Mouse (Mus musculus): Measurements from ENCODE around the gene Stx19. TPM values are rescaled to one million over a fixed set of nuclear protein-coding genes. Genes with fewer than 3 reads are reported as not detected.
A peak's percentile ranks its signal among the peaks of the same experiment; 100 is the strongest.

Gene Stx19
- 3.0 and 3.5 TPM in 2 replicates for polyA plus RNA-seq (2015; fragmentation: Nextera tagmentation; extraction: Ambion mirVana)

- Histone ChIP-seq H3K9me3 (no peaks in the 10 kb centered on the region), H3K4me2 (no peak within 1 kb of the TSS), H3K27ac (peak within 1 kb of the TSS; percentile 79), H3K4me1 (0 out of 2 replicates have a peak, but pooled peaks cover 8% of the 10 kb centered on the region), H3K36me3 (no peaks in the 10 kb centered on the region), H3K4me3 (0 out of 2 replicates have a peak within 1 kb of the TSS, but pooled peaks have one; percentile 7), H3K27me3 (no peaks in the 10 kb centered on the region), H3K9ac (no peak within 1 kb of the TSS)
- ATAC-seq (ENCODE audit: borderline replicate concordance, extremely low read depth, low FRiP score, low TSS enrichment), result peak; percentile 87; the same call in 1 of the 2 replicates
- WGBS, result 40% methylated on average over 5 of the region's 5 CpGs
Observed at GRCm38 (mm10) chr16:62814491-62814890, at the start of gene Stx19. Gene Stx19 (plus strand): TSS chr16:62814676.

DNA sequence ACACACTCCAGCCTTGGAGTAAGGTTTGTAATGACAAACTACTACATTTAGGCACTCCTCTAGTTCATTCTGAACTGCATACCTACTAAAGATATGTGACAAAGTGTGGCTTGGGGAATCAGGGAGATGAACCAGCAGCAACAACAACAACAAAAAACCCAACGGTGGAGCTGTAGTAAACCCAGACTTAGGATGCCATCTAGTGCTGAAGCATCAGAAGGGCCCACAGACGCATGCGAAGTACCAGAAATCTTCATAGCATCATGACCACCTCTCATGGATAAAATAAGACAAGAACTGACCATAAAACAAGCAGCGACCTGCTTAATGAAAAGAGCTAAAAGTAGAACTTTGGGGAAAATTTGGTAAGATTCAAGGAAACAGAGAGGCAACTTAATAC lies 41.0 kb upstream of the Stx19 start:
- H3K4me2 ChIP-seq, result no peak overlapping the region
- 85% methylated on average over 4 of the region's 4 CpGs for WGBS
- no peaks in the 10 kb centered on the region for H3K4me1 ChIP-seq
- H3K9ac ChIP-seq, result no peak overlapping the region
- H3K27ac ChIP-seq, result no peak overlapping the region
- ATAC-seq (ENCODE audit: borderline replicate concordance, extremely low read depth, low FRiP score, low TSS enrichment), result no peak
- H3K4me3 ChIP-seq, result no peak overlapping the region
- H3K9me3 ChIP-seq, result no peaks in the 10 kb centered on the region
- H3K36me3 ChIP-seq, result 0 out of 2 replicates have a peak, but pooled peaks cover 3% of the 10 kb centered on the region
- no peaks in the 10 kb centered on the region for H3K27me3 ChIP-seq

GRCm38 (mm10) chr16:62776034-62776433 lies 38.4 kb upstream of the Stx19 start:
- WGBS, result 78% methylated on average over 11 of the region's 11 CpGs
- Histone ChIP-seq H3K27me3 (no peaks in the 10 kb centered on the region), H3K9ac (no peak overlapping the region), H3K4me3 (no peak overlapping the region), H3K9me3 (no peaks in the 10 kb centered on the region), H3K4me1 (no peaks in the 10 kb centered on the region), H3K36me3 (no peaks in the 10 kb centered on the region), H3K4me2 (no peak overlapping the region), H3K27ac (no peak overlapping the region)
- ATAC-seq (ENCODE audit: borderline replicate concordance, extremely low read depth, low FRiP score, low TSS enrichment), result no peak

GRCm38 (mm10) chr16:62778282-62778681 lies 36.2 kb upstream of the Stx19 start:
- H3K27me3 ChIP-seq, result no peaks in the 10 kb centered on the region
- no peaks in the 10 kb centered on the region for H3K4me1 ChIP-seq
- H3K36me3 ChIP-seq, result no peaks in the 10 kb centered on the region; the same call in 1 of the 2 replicates
- no peak overlapping the region for H3K4me3 ChIP-seq
- WGBS, result 77% methylated on average over 10 of the region's 10 CpGs
- H3K27ac ChIP-seq, result no peak overlapping the region
- no peak for ATAC-seq (ENCODE audit: borderline replicate concordance, extremely low read depth, low FRiP score, low TSS enrichment)
- no peak overlapping the region for H3K4me2 ChIP-seq
- H3K9me3 ChIP-seq, result no peaks in the 10 kb centered on the region
- H3K9ac ChIP-seq, result no peak overlapping the region

DNA sequence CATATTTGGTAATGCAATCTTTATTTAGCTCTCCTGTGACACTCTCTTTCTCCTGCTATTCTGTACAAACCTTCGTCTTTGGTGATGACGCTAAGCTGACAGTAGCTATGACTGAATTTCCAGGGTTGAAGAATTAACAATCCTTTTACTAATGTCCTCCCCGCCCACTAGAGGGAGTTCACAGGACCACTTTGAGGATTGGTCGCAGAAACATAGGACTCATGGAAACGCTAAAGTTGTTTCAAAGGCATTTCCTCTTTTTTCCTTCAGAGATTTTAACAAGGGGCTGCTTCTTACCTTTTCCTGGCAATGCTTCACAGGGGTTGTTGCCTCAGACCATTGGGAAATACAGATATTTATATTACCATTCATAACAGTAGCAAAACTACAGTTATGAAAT lies 32.2 kb upstream of the Stx19 start:
- 43% methylated on average over 5 of the region's 5 CpGs for WGBS
- no peak overlapping the region for H3K4me3 ChIP-seq
- ATAC-seq (ENCODE audit: borderline replicate concordance, extremely low read depth, low FRiP score, low TSS enrichment), result no peak
- H3K27ac ChIP-seq, result no peak overlapping the region
- no peak overlapping the region for H3K4me2 ChIP-seq
- H3K4me1 ChIP-seq, result peaks cover 12% of the 10 kb centered on the region; the same call in 1 of the 2 replicates
- no peak overlapping the region for H3K9ac ChIP-seq
- no peaks in the 10 kb centered on the region for H3K9me3 ChIP-seq
- no peaks in the 10 kb centered on the region for H3K27me3 ChIP-seq
- no peaks in the 10 kb centered on the region; the same call in 1 of the 2 replicates for H3K36me3 ChIP-seq

- peak within 1 kb of the TSS; percentile 71 for H3K4me2 ChIP-seq
- under 1% methylated on average over 41 of the region's 41 CpGs for WGBS
- H3K4me3 ChIP-seq, result peak within 1 kb of the TSS; percentile 88
- ATAC-seq (ENCODE audit: borderline replicate concordance, extremely low read depth, low FRiP score, low TSS enrichment), result peak; percentile 98
- H3K27me3 ChIP-seq, result no peaks in the 10 kb centered on the region
- peak within 1 kb of the TSS; percentile 96 for H3K27ac ChIP-seq
- peaks cover 14% of the 10 kb centered on the region; the same call in 1 of the 2 replicates for H3K4me1 ChIP-seq
- H3K9ac ChIP-seq, result peak within 1 kb of the TSS; percentile 89
- no peaks in the 10 kb centered on the region for H3K9me3 ChIP-seq
- no peaks in the 10 kb centered on the region; the same call in 1 of the 2 replicates for H3K36me3 ChIP-seq
Observed at GRCm38 (mm10) chr16:62786621-62787331, 27.7 kb upstream of the Stx19 start, which contains the start of gene Nsun3. Gene Nsun3 (minus strand): TSS chr16:62786818.

- no peak for ATAC-seq (ENCODE audit: borderline replicate concordance, extremely low read depth, low FRiP score, low TSS enrichment)
- 79% methylated on average over 1 of the region's 1 CpGs for WGBS
Observed at GRCm38 (mm10) chr16:62796608-62797007, 17.9 kb upstream of the Stx19 start.

GRCm38 (mm10) chr16:62798808-62799207 lies 15.7 kb upstream of the Stx19 start:
- Histone ChIP-seq H3K36me3 (peaks cover 4% of the 10 kb centered on the region; the same call in 1 of the 2 replicates), H3K9me3 (no peaks in the 10 kb centered on the region), H3K4me2 (no peak overlapping the region), H3K9ac (no peak overlapping the region), H3K4me1 (no peaks in the 10 kb centered on the region), H3K27ac (no peak overlapping the region), H3K27me3 (no peaks in the 10 kb centered on the region), H3K4me3 (no peak overlapping the region)
- 91% methylated on average over 3 of the region's 3 CpGs for WGBS
- ATAC-seq (ENCODE audit: borderline replicate concordance, extremely low read depth, low FRiP score, low TSS enrichment), result no peak

More at GRCm38 (mm10) chr16:62796608-62797007, 17.9 kb upstream of the Stx19 start:
- no peak overlapping the region for H3K9ac ChIP-seq
- H3K4me1 ChIP-seq, result no peaks in the 10 kb centered on the region
- peaks cover 2% of the 10 kb centered on the region; the same call in 1 of the 2 replicates for H3K36me3 ChIP-seq
- no peak overlapping the region for H3K27ac ChIP-seq
- H3K27me3 ChIP-seq, result no peaks in the 10 kb centered on the region
- no peaks in the 10 kb centered on the region for H3K9me3 ChIP-seq
- H3K4me3 ChIP-seq, result no peak overlapping the region
- H3K4me2 ChIP-seq, result no peak overlapping the region

GRCm38 (mm10) chr16:62799426-62799825 lies 15.1 kb upstream of the Stx19 start:
- H3K9ac ChIP-seq, result no peak overlapping the region
- H3K4me3 ChIP-seq, result no peak overlapping the region
- H3K9me3 ChIP-seq, result no peaks in the 10 kb centered on the region
- no peaks in the 10 kb centered on the region for H3K4me1 ChIP-seq
- no peaks in the 10 kb centered on the region for H3K27me3 ChIP-seq
- peaks cover 6% of the 10 kb centered on the region; the same call in 1 of the 2 replicates for H3K36me3 ChIP-seq
- WGBS, result 83% methylated on average over 4 of the region's 4 CpGs
- H3K27ac ChIP-seq, result no peak overlapping the region
- ATAC-seq (ENCODE audit: borderline replicate concordance, extremely low read depth, low FRiP score, low TSS enrichment), result no peak
- H3K4me2 ChIP-seq, result no peak overlapping the region

DNA sequence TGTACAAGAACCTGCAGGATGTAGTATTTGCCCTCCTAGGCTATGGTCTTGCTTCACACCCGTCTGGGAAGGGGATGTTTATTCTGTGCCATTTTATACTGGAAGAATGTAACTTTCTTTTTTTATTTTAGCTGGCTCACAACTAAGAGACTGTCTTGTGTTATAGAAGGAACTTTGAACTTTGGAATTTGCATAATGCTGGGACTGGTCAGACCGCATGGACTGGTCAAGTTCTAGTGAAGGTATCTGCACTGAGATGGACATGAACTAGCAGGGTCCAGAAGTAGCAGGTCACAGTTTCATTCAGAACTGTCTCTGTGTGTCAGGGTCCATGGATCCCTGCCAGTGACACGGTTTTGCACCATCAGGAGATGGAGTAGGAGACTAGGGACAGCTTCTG lies 14.6 kb upstream of the Stx19 start:
- H3K4me2 ChIP-seq, result no peak overlapping the region
- H3K27ac ChIP-seq, result no peak overlapping the region
- WGBS, result 74% methylated on average over 3 of the region's 3 CpGs
- H3K36me3 ChIP-seq, result peaks cover 9% of the 10 kb centered on the region; the same call in 1 of the 2 replicates
- no peaks in the 10 kb centered on the region for H3K27me3 ChIP-seq
- H3K4me3 ChIP-seq, result no peak overlapping the region
- H3K9me3 ChIP-seq, result no peaks in the 10 kb centered on the region
- no peak for ATAC-seq (ENCODE audit: borderline replicate concordance, extremely low read depth, low FRiP score, low TSS enrichment)
- H3K4me1 ChIP-seq, result no peaks in the 10 kb centered on the region
- H3K9ac ChIP-seq, result no peak overlapping the region

GRCm38 (mm10) chr16:62804621-62805020 lies 9.9 kb upstream of the Stx19 start:
- Histone ChIP-seq H3K27ac (no peak overlapping the region), H3K4me3 (no peak overlapping the region), H3K4me1 (peaks cover 13% of the 10 kb centered on the region; the same call in 1 of the 2 replicates), H3K4me2 (no peak overlapping the region), H3K36me3 (peaks cover 9% of the 10 kb centered on the region), H3K27me3 (no peaks in the 10 kb centered on the region), H3K9me3 (no peaks in the 10 kb centered on the region), H3K9ac (no peak overlapping the region)
- 91% methylated on average over 3 of the region's 3 CpGs for WGBS
- ATAC-seq (ENCODE audit: borderline replicate concordance, extremely low read depth, low FRiP score, low TSS enrichment), result no peak
